Mouse (Mus musculus) heart, postnatal 0 days (tissue): Measurements from ENCODE around the gene Olfr878. TPM values are rescaled to one million over a fixed set of nuclear protein-coding genes. Genes with fewer than 3 reads are reported as not detected.

Experiments
- ATAC-seq: fragments of 200-750 bp; cut with Nextera tagmentation; 2 replicates; pipeline ENCODE4 v1.8.0; 2017; ENCODE audit warnings: low read depth, moderate number of reproducible peaks, moderate library complexity; ENCODE audit not compliant: insufficient read depth
- DNase-seq: peaks from one replicate; pipeline ENCODE4 v3.0.0-alpha.2; 2016; ENCODE audit warnings: low spot score
- H3K27ac ChIP-seq: fragments of 300-500 bp; sonication (generic); 2 replicates; pipeline ENCODE4 v1.5.1; 2014; ENCODE audit warnings: low read depth, mild to moderate bottlenecking
- H3K27me3 ChIP-seq: fragments of 300-500 bp; sonication (generic); 2 replicates; pipeline ENCODE4 v1.6.1; 2014; ENCODE audit warnings: low read length, mixed read lengths; ENCODE audit not compliant: control insufficient read depth, insufficient read depth
- H3K36me3 ChIP-seq: fragments of 300-500 bp; sonication (generic); replicated peaks from 2 replicates; pipeline ENCODE4 v1.6.1; 2014; ENCODE audit warnings: low read length, mixed read lengths; ENCODE audit not compliant: control insufficient read depth, insufficient read depth
- H3K4me1 ChIP-seq: fragments of 300-500 bp; sonication (generic); 2 replicates; pipeline ENCODE4 v1.6.1; 2014; ENCODE audit warnings: antibody characterized with exemption; ENCODE audit not compliant: control insufficient read depth, insufficient read depth
- H3K4me2 ChIP-seq: fragments of 300-500 bp; sonication (generic); 2 replicates; pipeline ENCODE4 v1.6.1; 2014; ENCODE audit warnings: low read depth, mild to moderate bottlenecking, low read length, moderate library complexity
- H3K4me3 ChIP-seq: fragments of 300-500 bp; sonication (generic); 2 replicates; pipeline ENCODE4 v1.5.1; 2014; ENCODE audit warnings: low read depth, low read length
- H3K9ac ChIP-seq: fragments of 300-500 bp; sonication (generic); replicated peaks from 2 replicates; pipeline ENCODE4 v1.6.1; 2014; ENCODE audit warnings: low read depth, low read length, mixed read lengths
- H3K9me3 ChIP-seq: fragments of 300-500 bp; sonication (generic); replicated peaks from 2 replicates; pipeline ENCODE4 v1.6.1; 2016; ENCODE audit warnings: low read length; ENCODE audit not compliant: control insufficient read depth
- CTCF ChIP-seq: IDR thresholded peaks from 2 replicates; pipeline ENCODE4 v1.5.1; 2016; ENCODE audit warnings: antibody characterized with exemption, control low read depth, low read depth
- EP300 ChIP-seq: IDR thresholded peaks from 2 replicates; pipeline ENCODE4 v1.6.1; 2016; ENCODE audit warnings: antibody characterized with exemption, low read depth
- WGBS: fragments of 180-500 bp; shearing (Covaris S2); extraction: QIAGEN DNeasy Blood & Tissue Kit; methylation state at CpG from one replicate; pipeline ENCODE4 v1.1.7; 2014; 5-methylcytosine and 5-hydroxymethylcytosine counted together
- polyA plus RNA-seq: library from polyadenylated mRNA; unstranded; fragments of >200 nt; fragmentation: Nextera tagmentation; extraction: Ambion mirVana; gene quantifications from 2 replicates; pipeline ENCODE4 v1.2.1, GENCODE M21; 2015
- total RNA-seq: library from RNA; depleted of rRNA; stranded (reverse); fragments of >200 nt; gene quantifications from 2 replicates; pipeline ENCODE4 v1.2.3, GENCODE M21; 2014; ENCODE audit warnings: low replicate concordance; rRNA removed

Gene Olfr878
- total and polyA plus RNA-seq, 2 experiments from 2014 or later: not detected

DNA sequence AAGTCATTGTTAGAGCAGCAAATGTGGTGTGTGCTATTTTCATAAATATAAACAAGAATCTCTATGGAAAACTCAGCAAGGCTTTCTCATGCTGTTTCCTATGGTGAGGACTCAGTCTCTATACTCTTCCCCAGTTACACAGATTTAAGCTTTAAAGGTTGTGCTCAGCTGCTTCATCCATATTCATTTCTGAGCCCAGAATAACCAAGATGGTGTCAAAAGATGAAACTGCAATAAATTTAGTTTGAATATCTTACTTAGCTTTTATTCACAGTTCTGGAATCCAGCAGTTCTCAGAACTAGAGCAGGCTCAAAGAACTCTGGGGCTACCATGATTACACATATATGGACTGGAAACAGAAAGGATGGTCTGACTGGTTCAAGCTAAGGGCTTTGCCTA lies 16.5 kb downstream of the Olfr878 start:
- Histone ChIP-seq H3K36me3 (no peaks in the 10 kb centered on the region), H3K9ac (no peak overlapping the region), H3K4me1 (no peaks in the 10 kb centered on the region), H3K9me3 (no peaks in the 10 kb centered on the region), H3K27ac (no peak overlapping the region), H3K4me2 (no peak overlapping the region), H3K4me3 (no peak overlapping the region), H3K27me3 (no peaks in the 10 kb centered on the region)
- TF ChIP-seq CTCF (no peak), EP300 (no peak)
- DNase-seq (no peak), ATAC-seq (no peak)

DNA sequence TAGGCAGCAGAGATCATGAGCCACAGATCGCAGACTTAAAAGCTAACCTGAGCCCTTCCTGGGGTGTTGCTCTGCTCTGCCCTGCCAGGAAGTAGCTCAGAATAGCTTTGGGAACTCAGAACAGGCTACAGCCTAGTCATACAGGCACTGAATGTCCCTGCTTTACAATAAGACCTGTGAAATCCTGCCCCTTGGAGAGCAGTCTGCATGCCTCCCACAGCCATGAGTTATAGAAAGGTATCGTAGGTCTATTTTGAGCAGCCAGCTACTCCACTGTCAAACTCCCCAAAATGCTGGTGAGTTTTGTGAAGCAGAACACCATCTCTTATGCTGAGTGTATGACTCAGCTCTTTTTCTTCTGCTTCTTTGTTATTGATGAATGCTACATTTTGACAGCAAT lies 23.5 kb downstream of the Olfr878 start:
- ATAC-seq (no peak), DNase-seq (no peak)
- Histone ChIP-seq H3K4me1 (no peaks in the 10 kb centered on the region), H3K4me3 (no peak overlapping the region), H3K9me3 (no peaks in the 10 kb centered on the region), H3K9ac (no peak overlapping the region), H3K27me3 (no peaks in the 10 kb centered on the region), H3K36me3 (no peaks in the 10 kb centered on the region), H3K4me2 (no peak overlapping the region), H3K27ac (no peak overlapping the region)
- TF ChIP-seq CTCF: no peak
- TF ChIP-seq EP300: no peak
- WGBS: 83% methylated on average over 2 of the region's 2 CpGs

Other genes starting within 250 kb of the Olfr878 start
- not detected in 2 replicates for gene Panx3, start 248.6 kb upstream of the Olfr878 start, total RNA-seq
- gene Panx3, start 248.6 kb upstream of the Olfr878 start, polyA plus RNA-seq: not detected in 2 replicates
- not detected in 2 replicates for gene Olfr160, start 201.6 kb upstream of the Olfr878 start, total RNA-seq
- not detected in 2 replicates for gene Olfr160, start 201.6 kb upstream of the Olfr878 start, polyA plus RNA-seq
- not detected in 2 replicates for gene Olfr874, start 172.7 kb upstream of the Olfr878 start, total RNA-seq
- not detected in 2 replicates for gene Olfr874, start 172.7 kb upstream of the Olfr878 start, polyA plus RNA-seq
- not detected in 2 replicates for gene Olfr875, start 146.0 kb upstream of the Olfr878 start, total RNA-seq
- not detected in 2 replicates for gene Olfr875, start 146.0 kb upstream of the Olfr878 start, polyA plus RNA-seq
- gene Olfr876, start 114.8 kb upstream of the Olfr878 start, total RNA-seq: not detected in 2 replicates
- not detected in 2 replicates for gene Olfr876, start 114.8 kb upstream of the Olfr878 start, polyA plus RNA-seq
- not detected in 2 replicates for gene Olfr877, start 63.6 kb upstream of the Olfr878 start, total RNA-seq
- gene Olfr877, start 63.6 kb upstream of the Olfr878 start, polyA plus RNA-seq: not detected in 2 replicates
- gene Olfr145, start 21.1 kb upstream of the Olfr878 start, total RNA-seq: not detected in 2 replicates
- not detected in 2 replicates for gene Olfr145, start 21.1 kb upstream of the Olfr878 start, polyA plus RNA-seq
- gene Olfr881, start 74.0 kb downstream of the Olfr878 start, total RNA-seq: not detected in 2 replicates
- gene Olfr881, start 74.0 kb downstream of the Olfr878 start, polyA plus RNA-seq: not detected in 2 replicates
- not detected in 2 replicates for gene Olfr883, start 108.0 kb downstream of the Olfr878 start, total RNA-seq
- gene Olfr883, start 108.0 kb downstream of the Olfr878 start, polyA plus RNA-seq: not detected in 2 replicates
- gene Olfr884, start 128.7 kb downstream of the Olfr878 start, total RNA-seq: not detected in 2 replicates
- not detected in 2 replicates for gene Olfr884, start 128.7 kb downstream of the Olfr878 start, polyA plus RNA-seq
- gene Olfr885, start 143.5 kb downstream of the Olfr878 start, total RNA-seq: not detected in 2 replicates
- gene Olfr885, start 143.5 kb downstream of the Olfr878 start, polyA plus RNA-seq: not detected in 2 replicates
- not detected in 2 replicates for gene Olfr887, start 166.2 kb downstream of the Olfr878 start, total RNA-seq
- gene Olfr887, start 166.2 kb downstream of the Olfr878 start, polyA plus RNA-seq: not detected in 2 replicates
- not detected in 2 replicates for gene Olfr888, start 190.3 kb downstream of the Olfr878 start, total RNA-seq
- gene Olfr888, start 190.3 kb downstream of the Olfr878 start, polyA plus RNA-seq: not detected in 2 replicates
- not detected in 2 replicates for gene Olfr889, start 197.4 kb downstream of the Olfr878 start, total RNA-seq
- gene Olfr889, start 197.4 kb downstream of the Olfr878 start, polyA plus RNA-seq: not detected in 2 replicates
- gene Olfr890, start 224.7 kb downstream of the Olfr878 start, total RNA-seq: not detected in 2 replicates
- not detected in 2 replicates for gene Olfr890, start 224.7 kb downstream of the Olfr878 start, polyA plus RNA-seq